Mouse (Mus musculus): ENCODE measurements around the gene Kbtbd2. TPM values are rescaled to one million over a fixed set of nuclear protein-coding genes. Genes with fewer than 3 reads are reported as not detected.

Kbtbd2 gene
- polyA plus RNA-seq, 1 experiment from 2014 or later: 37.0 TPM

- H3K27me3 ChIP-seq: no peaks in the 10 kb centered on the region
- no peaks in the 10 kb centered on the region for H3K9me3 ChIP-seq
- no peak overlapping the region for H3K27ac ChIP-seq
- no peaks in the 10 kb centered on the region for H3K36me3 ChIP-seq
- H3K9ac ChIP-seq (replicated peaks): no peak overlapping the region
- 79% methylated on average over 5 of the region's 5 CpGs for WGBS
- H3K4me3 ChIP-seq (replicated peaks): no peak overlapping the region
- H3K4me1 ChIP-seq (replicated peaks): 0 out of 2 replicates have a peak, but pooled peaks cover under 1% of the 10 kb centered on the region
- H3K4me2 ChIP-seq (replicated peaks): no peak overlapping the region
- no peak for ATAC-seq
Observed at GRCm38 (mm10) chr6:56818436-56819123, 21.0 kb upstream of the Kbtbd2 start.

- H3K4me3 ChIP-seq (replicated peaks): no peak overlapping the region
- no peak overlapping the region for H3K27ac ChIP-seq
- H3K4me2 ChIP-seq (replicated peaks): no peak overlapping the region
- peaks cover 8% of the 10 kb centered on the region for H3K4me1 ChIP-seq (replicated peaks)
- WGBS: 40% methylated on average over 2 of the region's 2 CpGs
- no peaks in the 10 kb centered on the region for H3K9me3 ChIP-seq
- H3K27me3 ChIP-seq: no peaks in the 10 kb centered on the region
- no peak overlapping the region for H3K9ac ChIP-seq (replicated peaks)
- no peak for ATAC-seq
- no peaks in the 10 kb centered on the region for H3K36me3 ChIP-seq
Observed at GRCm38 (mm10) chr6:56813332-56813731, 15.7 kb upstream of the Kbtbd2 start.

- peak; percentile 89 for ATAC-seq
- WGBS: 15% methylated on average over 3 of the region's 3 CpGs
- Histone ChIP-seq H3K4me1 (replicated peaks) (peaks cover 8% of the 10 kb centered on the region), H3K4me2 (replicated peaks) (no peak overlapping the region), H3K36me3 (no peaks in the 10 kb centered on the region), H3K27me3 (no peaks in the 10 kb centered on the region), H3K4me3 (replicated peaks) (no peak overlapping the region), H3K9me3 (no peaks in the 10 kb centered on the region), H3K27ac (no peak overlapping the region), H3K9ac (replicated peaks) (no peak overlapping the region)
Observed at GRCm38 (mm10) chr6:56808656-56809055, 11.0 kb upstream of the Kbtbd2 start.

- H3K27me3 ChIP-seq: no peaks in the 10 kb centered on the region
- H3K4me2 ChIP-seq (replicated peaks): no peak overlapping the region
- 72% methylated on average over 2 of the region's 2 CpGs for WGBS
- H3K9ac ChIP-seq (replicated peaks): no peak overlapping the region
- H3K4me3 ChIP-seq (replicated peaks): no peak overlapping the region
- no peaks in the 10 kb centered on the region for H3K36me3 ChIP-seq
- no peak for ATAC-seq
- no peaks in the 10 kb centered on the region for H3K4me1 ChIP-seq (replicated peaks)
- no peaks in the 10 kb centered on the region for H3K9me3 ChIP-seq
- no peak overlapping the region for H3K27ac ChIP-seq
Observed at GRCm38 (mm10) chr6:56806195-56806594, 8.6 kb upstream of the Kbtbd2 start.

- no peak for ATAC-seq
- Histone ChIP-seq H3K27ac (no peak overlapping the region), H3K9me3 (no peaks in the 10 kb centered on the region), H3K4me3 (replicated peaks) (no peak overlapping the region), H3K27me3 (no peaks in the 10 kb centered on the region), H3K4me2 (replicated peaks) (no peak overlapping the region), H3K9ac (replicated peaks) (no peak overlapping the region), H3K36me3 (no peaks in the 10 kb centered on the region), H3K4me1 (replicated peaks) (no peaks in the 10 kb centered on the region)
- WGBS: 87% methylated on average over 4 of the region's 4 CpGs
Observed at GRCm38 (mm10) chr6:56805026-56805425, 7.4 kb upstream of the Kbtbd2 start.

GRCm38 (mm10) chr6:56798152-56798465, 496 bp upstream of the Kbtbd2 start:
- Histone ChIP-seq H3K27me3 (no peaks in the 10 kb centered on the region), H3K4me3 (replicated peaks) (peak overlapping the region; percentile 83), H3K4me2 (replicated peaks) (peak overlapping the region; percentile 75), H3K9ac (replicated peaks) (peak overlapping the region; percentile 94), H3K27ac (peak overlapping the region; percentile 99), H3K9me3 (no peaks in the 10 kb centered on the region), H3K4me1 (replicated peaks) (peaks cover 35% of the 10 kb centered on the region), H3K36me3 (no peaks in the 10 kb centered on the region)
- WGBS: 19% methylated on average over 8 of the region's 8 CpGs
- no peak for ATAC-seq

GRCm38 (mm10) chr6:56796668-56797141, 908 bp downstream of the Kbtbd2 start:
- H3K4me2 ChIP-seq (replicated peaks): peak overlapping the region; percentile 75
- no peaks in the 10 kb centered on the region for H3K9me3 ChIP-seq
- ATAC-seq: peak; percentile 37
- no peaks in the 10 kb centered on the region for H3K36me3 ChIP-seq
- peak overlapping the region; percentile 94 for H3K9ac ChIP-seq (replicated peaks)
- under 1% methylated on average over 16 of the region's 16 CpGs for WGBS
- peak overlapping the region; percentile 83 for H3K4me3 ChIP-seq (replicated peaks)
- H3K4me1 ChIP-seq (replicated peaks): peaks cover 35% of the 10 kb centered on the region
- H3K27ac ChIP-seq: peak overlapping the region; percentile 99
- no peaks in the 10 kb centered on the region for H3K27me3 ChIP-seq

- Histone ChIP-seq H3K9me3 (no peaks in the 10 kb centered on the region), H3K4me3 (replicated peaks) (peak overlapping the region; percentile 83), H3K9ac (replicated peaks) (peak overlapping the region; percentile 94), H3K4me2 (replicated peaks) (peak overlapping the region; percentile 75), H3K36me3 (no peaks in the 10 kb centered on the region), H3K27me3 (no peaks in the 10 kb centered on the region), H3K4me1 (replicated peaks) (peaks cover 35% of the 10 kb centered on the region), H3K27ac (peak overlapping the region; percentile 99; the same call in 1 of the 2 replicates)
- ATAC-seq: no peak
- whole genome bisulfite sequencing: 7% methylated on average over 8 of the region's 8 CpGs
Observed at GRCm38 (mm10) chr6:56796232-56796631, 1.4 kb downstream of the Kbtbd2 start.

- Histone ChIP-seq H3K9me3 (no peaks in the 10 kb centered on the region), H3K27ac (no peak overlapping the region), H3K36me3 (no peaks in the 10 kb centered on the region), H3K4me3 (replicated peaks) (peak overlapping the region; percentile 83; the same call in 1 of the 2 replicates), H3K4me2 (replicated peaks) (0 out of 2 replicates have a peak overlapping the region, but pooled peaks have one; percentile 75), H3K4me1 (replicated peaks) (peaks cover 35% of the 10 kb centered on the region), H3K9ac (replicated peaks) (no peak overlapping the region), H3K27me3 (no peaks in the 10 kb centered on the region)
- WGBS: 83% methylated on average over 5 of the region's 5 CpGs
- ATAC-seq: no peak
Observed at GRCm38 (mm10) chr6:56794834-56795233, 2.8 kb downstream of the Kbtbd2 start.

GRCm38 (mm10) chr6:56789336-56789735, 8.3 kb downstream of the Kbtbd2 start:
- H3K4me1 ChIP-seq (replicated peaks): peaks cover 11% of the 10 kb centered on the region
- 90% methylated on average over 3 of the region's 3 CpGs for WGBS

GRCm38 (mm10) chr6:56787668-56788067, 9.9 kb downstream of the Kbtbd2 start:
- 87% methylated on average over 2 of the region's 2 CpGs for WGBS
- no peak overlapping the region for H3K4me3 ChIP-seq (replicated peaks)
- no peak overlapping the region for H3K9ac ChIP-seq (replicated peaks)
- no peaks in the 10 kb centered on the region for H3K27me3 ChIP-seq
- 0 out of 2 replicates have a peak, but pooled peaks cover 2% of the 10 kb centered on the region for H3K4me1 ChIP-seq (replicated peaks)
- no peaks in the 10 kb centered on the region for H3K9me3 ChIP-seq
- peaks cover 24% of the 10 kb centered on the region for H3K36me3 ChIP-seq
- H3K27ac ChIP-seq: no peak overlapping the region
- ATAC-seq: no peak
- H3K4me2 ChIP-seq (replicated peaks): no peak overlapping the region

More at GRCm38 (mm10) chr6:56789336-56789735, 8.3 kb downstream of the Kbtbd2 start:
- Histone ChIP-seq H3K27me3 (no peaks in the 10 kb centered on the region), H3K9me3 (no peaks in the 10 kb centered on the region), H3K36me3 (peaks cover 15% of the 10 kb centered on the region), H3K9ac (replicated peaks) (no peak overlapping the region), H3K4me3 (replicated peaks) (no peak overlapping the region), H3K27ac (no peak overlapping the region), H3K4me2 (replicated peaks) (no peak overlapping the region)
- ATAC-seq: no peak

GRCm38 (mm10) chr6:56785068-56785467, 12.5 kb downstream of the Kbtbd2 start:
- Histone ChIP-seq H3K9ac (replicated peaks) (no peak overlapping the region), H3K9me3 (no peaks in the 10 kb centered on the region), H3K4me1 (replicated peaks) (0 out of 2 replicates have a peak, but pooled peaks cover 2% of the 10 kb centered on the region), H3K4me2 (replicated peaks) (no peak overlapping the region), H3K27ac (no peak overlapping the region), H3K36me3 (peaks cover 35% of the 10 kb centered on the region), H3K27me3 (no peaks in the 10 kb centered on the region), H3K4me3 (replicated peaks) (no peak overlapping the region)
- no peak for ATAC-seq
- 92% methylated on average over 5 of the region's 5 CpGs for WGBS
